Mouse (Mus musculus) retina, postnatal 1 day (tissue): ENCODE results near the gene Fam8a1.
A peak's percentile ranks its signal among the peaks of the same experiment; 100 is the strongest.

ENCODE experiments used
- DNase-seq: peaks from one replicate; pipeline ENCODE4 v3.0.0-alpha.2; 2012

Gene Fam8a1

GRCm38 (mm10) chr13:46677721-46678120 lies 8.4 kb downstream of the Fam8a1 start:
- DNase-seq: no peak

GRCm38 (mm10) chr13:46682921-46683320 lies 13.6 kb downstream of the Fam8a1 start:
- DNase-seq: no peak

- no peak for DNase-seq
Observed at GRCm38 (mm10) chr13:46683370-46683769, 14.0 kb downstream of the Fam8a1 start.

- no peak for DNase-seq
Observed at GRCm38 (mm10) chr13:46690559-46691241, 21.4 kb downstream of the Fam8a1 start.

GRCm38 (mm10) chr13:46695296-46695908 lies 26.1 kb downstream of the Fam8a1 start:
- DNase-seq: no peak

- no peak for DNase-seq
Observed at GRCm38 (mm10) chr13:46695932-46696331, 26.6 kb downstream of the Fam8a1 start.

- no peak for DNase-seq
Observed at GRCm38 (mm10) chr13:46696788-46697187, 27.5 kb downstream of the Fam8a1 start.

GRCm38 (mm10) chr13:46699372-46699771 lies 30.1 kb downstream of the Fam8a1 start:
- DNase-seq: no peak

- no peak for DNase-seq
Observed at GRCm38 (mm10) chr13:46701486-46701885, 32.2 kb downstream of the Fam8a1 start.

GRCm38 (mm10) chr13:46703138-46703537 lies 33.8 kb downstream of the Fam8a1 start:
- peak; percentile 26 for DNase-seq

- no peak for DNase-seq
Observed at GRCm38 (mm10) chr13:46713486-46713885, 44.2 kb downstream of the Fam8a1 start.

GRCm38 (mm10) chr13:46715976-46716639 lies 46.8 kb downstream of the Fam8a1 start:
- DNase-seq: no peak

- DNase-seq: no peak
Observed at GRCm38 (mm10) chr13:46718893-46719400, 49.6 kb downstream of the Fam8a1 start.

- no peak for DNase-seq
Observed at GRCm38 (mm10) chr13:46721009-46721408, 51.7 kb downstream of the Fam8a1 start.

GRCm38 (mm10) chr13:46724371-46724770 lies 55.0 kb downstream of the Fam8a1 start:
- DNase-seq: peak; percentile 17

GRCm38 (mm10) chr13:46725227-46725626 lies 55.9 kb downstream of the Fam8a1 start:
- DNase-seq: peak; percentile 15

GRCm38 (mm10) chr13:46726288-46727037 lies 57.1 kb downstream of the Fam8a1 start:
- no peak for DNase-seq

GRCm38 (mm10) chr13:46727038-46727836 lies 57.9 kb downstream of the Fam8a1 start:
- DNase-seq: peak; percentile 76
